Comparison of ENCODE assay signal across 12 mouse cellular contexts in genomic region chr6:7600228-7600627, GRCm38 (mm10). TPM values are rescaled to one million over a fixed set of nuclear protein-coding genes. Genes with fewer than 3 reads are reported as not detected.
DNase-seq lines count a peak whose midpoint lies in the region; ATAC-seq and TF ChIP-seq lines count a peak whose summit lies in the region.
"Had no signal": no experiment of that assay in that cellular context is flagged by ENCODE, and none has a peak within 500 bp of the region (broad histone marks: within the 10 kb centered on the region; RNA-seq: fewer than 3 reads in every experiment).

No protein-coding gene starts in this region.

- no peak overlapping the region for H3K4me2 ChIP-seq in hindbrain, postnatal 0 days (ENCODE audit: low read depth, low read length)
- no peak overlapping the region for H3K4me2 ChIP-seq in hindbrain, embryonic 13.5 days
- H3K4me2 ChIP-seq: limb, embryonic 12.5 days had no signal

- no peak overlapping the region for H3K4me3 ChIP-seq in hindbrain, postnatal 0 days (ENCODE audit: low read length)
- no peak overlapping the region for H3K4me3 ChIP-seq in hindbrain, embryonic 13.5 days
- H3K4me3 ChIP-seq: heart, embryonic 10.5 days; limb, embryonic 12.5 days had no signal

- peak; percentile 28 for DNase-seq in hindbrain, postnatal 0 days (ENCODE audit: low spot score)
- DNase-seq in 416B (ENCODE audit: low read depth): peak; percentile 62
- DNase-seq in Muller cell, postnatal 12 days (ENCODE audit: inconsistent ontology term): peak; percentile 36
- DNase-seq in forelimb bud, embryonic 11.5 days (ENCODE audit: low read depth, low spot score): peak; percentile 28
- DNase-seq in urinary bladder, postnatal 25 days (ENCODE audit: low spot score): no peak
- DNase-seq in cerebellum, adult 11-12 months: no peak
- DNase-seq: lung, postnatal 14 days had no signal

- TF ChIP-seq CTCF in hindbrain, postnatal 0 days (IDR thresholded peaks at IDR 0.05; ENCODE audit: low read depth): peak; percentile 54

- H3K4me1 ChIP-seq in hindbrain, postnatal 0 days (ENCODE audit: insufficient read depth, low read length): no peaks in the 10 kb centered on the region
- no peaks in the 10 kb centered on the region for H3K4me1 ChIP-seq in hindbrain, embryonic 13.5 days (replicated peaks)
- H3K4me1 ChIP-seq: heart, embryonic 10.5 days; limb, embryonic 12.5 days had no signal

- H3K36me3 ChIP-seq in hindbrain, postnatal 0 days (ENCODE audit: insufficient read depth, low read length): no peaks in the 10 kb centered on the region
- no peaks in the 10 kb centered on the region for H3K36me3 ChIP-seq in hindbrain, embryonic 13.5 days
- H3K36me3 ChIP-seq: G1E; heart, embryonic 10.5 days; limb, embryonic 12.5 days had no signal

- H3K27ac ChIP-seq in hindbrain, postnatal 0 days: no peak overlapping the region
- H3K27ac ChIP-seq in hindbrain, embryonic 13.5 days: no peak overlapping the region
- H3K27ac ChIP-seq: heart, embryonic 10.5 days; limb, embryonic 12.5 days had no signal

- H3K27me3 ChIP-seq in hindbrain, postnatal 0 days (ENCODE audit: insufficient read depth, low read length): no peaks in the 10 kb centered on the region
- no peaks in the 10 kb centered on the region for H3K27me3 ChIP-seq in hindbrain, embryonic 13.5 days
- H3K27me3 ChIP-seq: limb, embryonic 12.5 days had no signal

- ATAC-seq in hindbrain, postnatal 0 days: no peak
- no peak for ATAC-seq in hindbrain, embryonic 13.5 days (ENCODE audit: low FRiP score)
- ATAC-seq: forebrain, embryonic 16.5 days had no signal

- no peak overlapping the region for H3K9ac ChIP-seq in hindbrain, postnatal 0 days (replicated peaks; ENCODE audit: low read length)
- H3K9ac ChIP-seq in hindbrain, embryonic 13.5 days: no peak overlapping the region
- H3K9ac ChIP-seq: limb, embryonic 12.5 days had no signal

- H3K9me3 ChIP-seq in hindbrain, postnatal 0 days (ENCODE audit: low read length): no peaks in the 10 kb centered on the region
- no peaks in the 10 kb centered on the region for H3K9me3 ChIP-seq in hindbrain, embryonic 13.5 days
- H3K9me3 ChIP-seq: G1E; heart, embryonic 10.5 days; limb, embryonic 12.5 days had no signal

- 81% methylated on average over 2 of the region's 2 CpGs for WGBS in hindbrain, postnatal 0 days
- WGBS in hindbrain, embryonic 13.5 days: 75% methylated on average over 2 of the region's 2 CpGs

RNA-seq across cellular contexts. Expression of gene Tac1, which starts 45.5 kb away (rescaled TPM):
- total RNA-seq in hindbrain, postnatal 0 days (2014; rRNA removed): 45.0 and 56.4 TPM in 2 replicates
- 166 and 183 TPM in 2 replicates for polyA plus RNA-seq in hindbrain, postnatal 0 days (2015; fragmentation: Nextera tagmentation; extraction: Ambion mirVana)
- 65.7 and 74.2 TPM in 2 replicates for polyA plus RNA-seq in hindbrain, embryonic 13.5 days (2015; fragmentation: Nextera tagmentation; extraction: Ambion mirVana)
- total RNA-seq: G1E had no signal
- polyA plus RNA-seq: G1E; heart, embryonic 10.5 days had no signal

Comparison
In these comparisons a context has a peak if more than half of its experiments do, and no peak if none do; other contexts are left out.
1. DNase-seq: peak in hindbrain, postnatal 0 days (single experiment), 416B (single experiment), Muller cell, postnatal 12 days (single experiment) and forelimb bud, embryonic 11.5 days (single experiment); none in urinary bladder, postnatal 25 days (single experiment) and cerebellum, adult 11-12 months (single experiment).